Mouse (Mus musculus) cortical plate, adult 2 months (tissue): Measurements from ENCODE around the gene Mgat4b.

ENCODE experiments used
- CTCF ChIP-seq: fragments of 200-500 bp; IDR thresholded peaks from 2 replicates; pipeline ENCODE4 v1.5.1; 2011; ENCODE audit warnings: mild to moderate bottlenecking, control low read depth, low read length; ENCODE audit not compliant: insufficient read depth; ENCODE audit errors: extremely low read depth
- POLR2A ChIP-seq: fragments of 200-500 bp; IDR thresholded peaks from 2 replicates; pipeline ENCODE4 v1.6.1; 2011; ENCODE audit warnings: mild to moderate bottlenecking, low read length, control low read depth; ENCODE audit not compliant: insufficient read depth; ENCODE audit errors: extremely low read depth

DNA sequence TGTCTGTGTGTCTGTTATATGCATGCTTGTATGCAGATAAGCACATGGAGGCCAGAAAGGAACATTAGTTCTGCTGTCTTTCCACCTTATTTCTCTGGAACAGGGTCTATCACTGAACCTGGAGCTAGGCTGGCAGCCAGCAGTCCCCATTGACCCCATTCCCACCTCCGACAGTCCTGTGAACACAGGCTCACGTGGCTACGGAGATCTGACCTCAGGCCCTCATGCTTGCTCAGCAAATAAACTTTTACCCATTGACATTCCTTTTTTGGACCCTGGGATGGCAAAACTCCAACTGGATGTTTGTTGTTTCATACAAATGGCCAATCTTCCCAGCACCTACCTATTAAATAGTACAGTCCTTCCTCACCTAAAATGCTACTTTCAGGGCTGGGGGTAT lies 34.3 kb upstream of the Mgat4b start:
- no peak for TF ChIP-seq POLR2A
- no peak for TF ChIP-seq CTCF
